Mouse (Mus musculus): ENCODE data around the gene Agtrap.
A peak's percentile ranks its signal among the peaks of the same experiment; 100 is the strongest.
"Not testable (repeated sequence)": the region's sequence is repeated elsewhere in the genome, so short reads cannot be mapped to it uniquely, and the experiment has no call there.

Gene Agtrap

GRCm38 (mm10) chr4:148051046-148051776 lies 36.6 kb downstream of the Agtrap start:
- DNase-seq (ENCODE audit: low spot score in 2 of 2) = no peak

- not testable (repeated sequence) for DNase-seq (ENCODE audit: low spot score in 2 of 2)
Observed at GRCm38 (mm10) chr4:148050396-148050914, 37.4 kb downstream of the Agtrap start.

- DNase-seq (ENCODE audit: low spot score in 2 of 2) = no peak
Observed at GRCm38 (mm10) chr4:148046450-148047031, 41.3 kb downstream of the Agtrap start.

- DNase-seq (ENCODE audit: low spot score in 2 of 2) = no peak
Observed at GRCm38 (mm10) chr4:148044113-148044512, 43.7 kb downstream of the Agtrap start.

GRCm38 (mm10) chr4:148043327-148043726 lies 44.5 kb downstream of the Agtrap start:
- DNase-seq (ENCODE audit: low spot score in 2 of 2) = not testable (repeated sequence)

GRCm38 (mm10) chr4:148041611-148042191 lies 46.1 kb downstream of the Agtrap start:
- DNase-seq (ENCODE audit: low spot score in 2 of 2) = no peak

- DNase-seq (ENCODE audit: low spot score in 2 of 2) = peak in 1 of 2 experiments; percentile 40
Observed at GRCm38 (mm10) chr4:148040933-148041610, 46.8 kb downstream of the Agtrap start.

GRCm38 (mm10) chr4:148040029-148040830 lies 47.6 kb downstream of the Agtrap start:
- DNase-seq (ENCODE audit: low spot score in 2 of 2) = no peak

GRCm38 (mm10) chr4:148039254-148040028 lies 48.4 kb downstream of the Agtrap start:
- DNase-seq (ENCODE audit: low spot score in 2 of 2) = no peak

- peak; percentile 98 to 100 for DNase-seq (ENCODE audit: low spot score in 2 of 2)
Observed at GRCm38 (mm10) chr4:148038600-148039253, 49.1 kb downstream of the Agtrap start, which contains the start of the genes Clcn6 and Mthfr. Clcn6 (minus strand) TSS chr4:148038821. Mthfr (plus strand) TSS chr4:148039077.

- DNase-seq (ENCODE audit: low spot score in 2 of 2) = no peak
Observed at GRCm38 (mm10) chr4:148038079-148038599, 49.7 kb downstream of the Agtrap start.

- no peak for DNase-seq (ENCODE audit: low spot score in 2 of 2)
Observed at GRCm38 (mm10) chr4:148035440-148035839, 52.4 kb downstream of the Agtrap start.

- no peak for DNase-seq (ENCODE audit: low spot score in 2 of 2)
Observed at GRCm38 (mm10) chr4:148033858-148034410, 53.9 kb downstream of the Agtrap start.

- no peak for DNase-seq (ENCODE audit: low spot score in 2 of 2)
Observed at GRCm38 (mm10) chr4:148030506-148030905, 57.3 kb downstream of the Agtrap start.

GRCm38 (mm10) chr4:148029297-148029696 lies 58.5 kb downstream of the Agtrap start:
- no peak for DNase-seq (ENCODE audit: low spot score in 2 of 2)
